Mouse (Mus musculus): Measurements from ENCODE around the gene Lcn2.

GRCm38 (mm10) chr2:32420066-32420608 is 32.1 kb upstream of the Lcn2 start:
- TF ChIP-seq CTCF (IDR thresholded peaks at IDR 0.05; ENCODE audit: low read depth) (no peak), EP300 (IDR thresholded peaks at IDR 0.05; ENCODE audit: low read depth) (no peak)
